Mouse (Mus musculus) fat pad, adult 2 months (tissue): Measurements from ENCODE around the gene Zbtb38.

ENCODE experiments used
- DNase-seq: peaks from one replicate; pipeline ENCODE4 v3.0.0-alpha.2; 2011; ENCODE audit warnings: low read depth, low spot score; ENCODE audit errors: extremely low read depth

The Zbtb38 gene

DNA sequence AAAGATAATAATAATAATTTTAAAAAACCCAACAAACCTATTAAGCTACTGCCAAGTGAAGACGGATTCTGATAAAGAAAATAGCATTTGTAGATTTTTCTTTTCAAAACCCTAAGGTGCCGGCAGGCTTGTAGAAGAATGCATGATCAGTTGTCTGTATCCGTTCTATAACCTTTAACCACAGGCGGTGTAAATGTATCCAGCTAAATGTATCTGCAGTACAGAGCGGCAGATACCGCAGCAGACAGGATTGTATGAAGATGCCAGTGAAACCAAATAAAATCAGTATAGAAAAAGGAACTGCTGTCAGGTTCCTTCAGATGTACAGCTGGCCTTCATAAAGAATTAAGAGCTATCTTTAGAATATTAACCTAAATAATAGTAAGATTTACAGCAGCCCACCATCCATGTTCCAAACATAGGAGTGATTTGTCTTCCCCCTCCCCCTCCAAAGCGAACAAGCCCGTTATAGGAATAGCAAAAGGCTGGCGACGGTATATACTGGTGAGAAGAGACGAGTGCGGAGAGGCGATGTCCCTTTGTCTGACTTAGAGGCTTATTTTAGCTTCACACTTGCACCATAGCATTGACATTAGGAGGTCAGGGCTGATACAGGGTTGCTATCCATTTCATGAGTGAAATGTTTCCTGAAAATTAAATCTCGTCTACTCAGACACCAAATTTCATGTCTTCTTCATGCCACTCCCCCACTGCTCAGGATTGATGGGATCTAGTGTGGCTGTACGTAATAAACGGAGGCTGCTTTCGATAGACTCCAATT is 19.8 kb downstream of the Zbtb38 start:
- DNase-seq: no peak

GRCm38 (mm10) chr9:96731961-96732511 is 20.6 kb downstream of the Zbtb38 start:
- DNase-seq: no peak

GRCm38 (mm10) chr9:96731039-96731895 is 21.4 kb downstream of the Zbtb38 start:
- DNase-seq: no peak

DNA sequence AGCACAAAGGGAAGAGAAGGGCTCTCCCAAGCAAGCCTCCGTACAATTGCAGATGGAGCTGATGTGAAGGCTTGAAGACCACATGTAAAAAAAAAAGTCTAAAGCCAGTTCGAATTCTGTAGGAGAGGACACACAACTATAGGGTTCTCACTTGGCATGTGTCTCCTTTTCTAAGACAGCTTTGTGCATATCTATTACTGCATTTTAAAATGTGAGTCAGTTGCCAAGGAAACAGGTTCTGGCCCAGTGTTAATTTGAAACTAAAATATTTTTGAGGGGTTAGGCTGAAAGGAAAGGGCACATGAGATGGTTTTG is 22.4 kb downstream of the Zbtb38 start:
- DNase-seq: no peak

DNA sequence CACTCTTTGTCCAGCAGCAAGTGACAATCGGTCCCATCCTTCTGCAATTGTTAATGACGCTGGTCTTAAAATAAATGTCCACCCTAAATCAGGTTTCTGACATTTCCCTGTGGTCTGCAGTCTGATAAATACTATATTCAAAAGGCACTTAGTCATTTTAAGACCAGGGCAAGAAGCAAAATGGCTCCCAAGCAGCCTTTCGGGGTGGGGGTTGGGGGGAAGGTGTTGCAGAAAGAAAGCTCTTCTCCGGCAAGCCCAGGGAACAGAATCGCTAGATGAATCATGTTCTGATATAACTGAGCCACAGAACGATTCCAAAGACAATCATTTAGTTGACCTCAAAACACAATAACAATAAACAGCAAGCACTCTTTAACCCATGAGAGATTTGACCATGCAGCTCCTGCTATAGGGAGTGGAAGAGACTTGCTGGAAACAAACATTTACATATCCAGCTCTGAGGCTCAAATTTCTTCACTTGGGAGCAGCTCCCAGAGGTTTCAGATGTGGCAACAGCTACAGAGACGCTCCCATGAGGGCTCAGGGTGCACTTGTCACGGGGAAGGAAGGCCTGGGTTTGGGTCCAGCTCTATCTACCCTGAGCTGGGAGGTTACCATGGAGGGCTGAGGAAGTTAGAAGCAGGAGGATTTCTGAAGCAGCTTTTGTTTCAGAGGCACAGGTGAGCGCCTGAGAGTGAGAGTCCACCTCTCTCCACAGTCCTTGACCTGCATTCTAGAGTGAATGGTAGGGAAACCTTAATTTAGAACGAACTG is 22.9 kb downstream of the Zbtb38 start:
- no peak for DNase-seq

- DNase-seq: peak; percentile 85
These were observed 24.1 kb downstream of the Zbtb38 start for GRCm38 (mm10) chr9:96728338-96729162.

GRCm38 (mm10) chr9:96727688-96728087 is 24.9 kb downstream of the Zbtb38 start:
- no peak for DNase-seq

DNA sequence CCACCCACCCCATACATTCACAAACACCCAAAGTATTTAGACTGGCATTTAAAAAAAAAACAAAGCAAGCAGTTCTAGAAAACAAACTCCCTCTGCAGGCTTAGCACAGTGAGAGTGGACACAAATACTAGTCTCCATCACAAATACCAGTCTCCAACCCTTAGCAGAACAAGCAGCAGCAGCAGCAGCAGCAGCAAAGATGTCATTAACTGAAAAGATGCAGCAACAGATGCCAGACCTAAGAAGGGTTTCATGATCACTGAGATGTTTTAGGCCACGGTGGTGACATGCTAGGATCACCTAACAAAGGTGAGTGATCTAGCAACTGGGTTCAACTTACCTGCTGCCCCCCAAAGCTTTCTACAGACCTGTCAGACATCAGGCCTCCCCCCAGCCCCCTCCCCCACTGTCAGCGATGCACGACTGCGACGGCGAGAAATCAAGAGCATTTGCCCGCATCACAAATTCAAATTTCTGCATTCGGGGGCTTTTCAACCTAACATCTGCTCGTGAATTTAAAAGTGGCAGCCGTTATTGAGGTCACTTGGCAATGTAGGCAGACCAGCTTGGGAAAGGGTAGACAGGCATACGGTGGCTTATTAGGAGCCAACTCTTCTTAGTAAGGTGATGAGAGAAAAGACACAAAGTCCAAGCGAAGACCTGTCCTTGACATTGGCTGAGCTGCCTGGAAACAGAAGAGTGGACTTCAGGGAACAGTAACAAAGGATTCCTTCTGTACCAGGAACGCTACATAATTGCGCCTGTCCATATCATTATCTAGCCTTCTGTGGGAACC is 26.1 kb downstream of the Zbtb38 start:
- DNase-seq: no peak

GRCm38 (mm10) chr9:96725582-96726320 is 26.9 kb downstream of the Zbtb38 start:
- DNase-seq: no peak

DNA sequence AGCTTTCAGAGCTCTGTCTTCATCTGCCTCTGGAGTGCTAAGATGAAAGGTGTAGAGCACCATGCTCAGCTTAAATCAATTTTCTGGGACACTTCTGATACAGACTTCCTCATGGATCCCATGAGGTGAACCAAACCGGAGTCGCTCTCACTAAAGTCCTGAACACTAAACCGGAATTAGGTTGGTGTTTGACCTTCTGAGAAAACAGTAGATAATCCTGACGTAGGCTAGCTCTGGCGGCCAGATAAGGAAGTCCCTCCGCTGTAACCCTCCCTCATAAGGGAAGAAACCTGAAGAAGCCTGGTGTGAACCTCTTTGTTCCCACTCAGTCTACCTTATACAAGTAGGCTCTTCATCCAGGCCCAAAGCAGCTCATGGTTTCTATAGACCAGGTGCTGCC is 29.0 kb downstream of the Zbtb38 start:
- DNase-seq: no peak

GRCm38 (mm10) chr9:96721163-96721799 is 31.4 kb downstream of the Zbtb38 start:
- DNase-seq: no peak

DNA sequence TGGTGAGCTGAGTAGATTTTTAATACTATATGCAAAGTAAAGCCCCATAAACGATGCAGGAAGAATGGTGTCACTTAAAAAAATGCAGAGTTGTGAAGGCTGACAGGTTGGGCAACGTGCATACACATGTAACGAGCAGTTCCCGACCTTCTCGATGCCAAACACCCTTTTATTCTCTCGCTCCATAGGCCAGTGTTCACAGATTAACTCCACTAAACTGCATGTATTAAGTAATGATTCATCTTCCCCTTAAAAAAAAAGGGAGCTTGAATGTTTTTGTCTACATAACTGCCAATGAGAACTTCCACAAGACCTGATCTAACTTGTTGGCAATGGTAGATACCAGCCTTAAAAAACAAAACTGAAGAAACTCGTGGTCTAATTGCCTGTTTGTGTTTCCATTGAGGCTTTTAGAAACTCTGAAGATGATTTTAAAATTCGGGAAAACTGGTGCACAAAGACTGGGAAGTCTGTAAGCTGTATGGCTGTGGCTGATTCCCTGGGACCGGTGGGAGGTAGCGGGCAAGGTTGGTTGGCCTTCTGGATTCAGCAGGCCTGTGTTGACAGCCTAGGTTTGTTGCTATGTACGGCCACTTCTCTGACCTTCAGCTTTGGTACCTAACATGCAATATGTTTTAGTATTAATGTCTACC is 32.0 kb downstream of the Zbtb38 start:
- DNase-seq: no peak

- no peak for DNase-seq
These were observed 33.0 kb downstream of the Zbtb38 start for GRCm38 (mm10) chr9:96719408-96720158.

DNA sequence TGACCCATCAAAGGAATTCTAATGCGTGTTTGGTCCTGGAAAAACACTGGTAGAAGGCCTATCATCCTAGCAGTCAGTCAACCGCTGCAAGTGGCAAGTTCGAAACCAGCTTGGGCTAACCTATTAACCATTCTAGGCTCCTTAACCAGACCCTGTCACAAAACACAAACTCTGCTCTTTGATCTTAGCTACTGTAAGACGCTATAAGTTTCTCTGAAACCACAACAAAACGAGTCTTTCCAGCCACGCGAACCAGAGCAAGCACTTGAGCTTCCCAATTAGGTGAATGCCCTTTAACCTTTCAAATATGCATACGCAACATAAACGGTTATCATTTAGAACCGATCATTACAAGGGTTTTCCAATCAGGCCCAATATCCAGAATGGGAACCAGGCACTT is 33.7 kb downstream of the Zbtb38 start:
- no peak for DNase-seq

- DNase-seq: no peak
These were observed 34.2 kb downstream of the Zbtb38 start for GRCm38 (mm10) chr9:96718402-96718798.

DNA sequence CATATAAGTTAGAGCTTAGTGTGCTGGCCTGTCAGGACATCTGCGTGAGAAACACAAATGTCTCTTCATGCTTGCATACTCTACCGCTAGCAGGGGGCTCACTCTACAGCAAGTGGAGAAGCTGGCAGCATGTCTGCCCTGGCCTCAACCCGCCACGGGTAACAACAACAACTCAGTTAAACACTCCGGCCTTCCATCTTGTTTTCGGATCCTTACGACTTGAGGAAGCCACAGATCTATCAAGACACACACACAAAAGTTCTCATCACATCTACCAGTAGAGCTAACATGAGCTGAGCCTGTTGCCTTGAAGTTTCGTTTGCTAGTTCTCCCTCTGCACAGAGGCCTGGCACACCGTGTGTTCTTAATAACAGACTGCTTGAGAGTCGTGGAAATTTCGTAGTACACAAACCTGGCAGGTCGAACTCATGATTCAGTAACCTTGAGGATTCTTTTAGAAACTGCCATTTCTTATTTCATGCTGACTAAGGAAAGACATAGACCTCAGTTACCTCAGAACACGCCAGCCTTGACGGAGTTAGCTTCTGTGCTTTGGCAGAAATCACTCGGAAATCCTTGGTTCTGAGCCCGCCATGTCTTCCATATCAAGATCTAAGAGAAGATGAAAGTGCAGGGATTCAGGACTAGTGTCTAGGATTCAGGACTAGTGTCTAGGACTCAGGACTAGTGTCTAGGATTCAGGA is 34.8 kb downstream of the Zbtb38 start:
- no peak for DNase-seq
